Mouse (Mus musculus) telencephalon, adult 2 months (tissue): ENCODE data around the gene Gadd45a.

Experiments
- DNase-seq: peaks from one replicate; pipeline ENCODE4 v3.0.0-alpha.2; 2011; ENCODE audit warnings: low read depth, low spot score

The Gadd45a gene

GRCm38 (mm10) chr6:67036837-67037628 is at the start of gene Gadd45a:
Gene Gadd45a, minus strand, starts transcription at chr6:67037457.
- DNase-seq = peak; percentile 92

DNA sequence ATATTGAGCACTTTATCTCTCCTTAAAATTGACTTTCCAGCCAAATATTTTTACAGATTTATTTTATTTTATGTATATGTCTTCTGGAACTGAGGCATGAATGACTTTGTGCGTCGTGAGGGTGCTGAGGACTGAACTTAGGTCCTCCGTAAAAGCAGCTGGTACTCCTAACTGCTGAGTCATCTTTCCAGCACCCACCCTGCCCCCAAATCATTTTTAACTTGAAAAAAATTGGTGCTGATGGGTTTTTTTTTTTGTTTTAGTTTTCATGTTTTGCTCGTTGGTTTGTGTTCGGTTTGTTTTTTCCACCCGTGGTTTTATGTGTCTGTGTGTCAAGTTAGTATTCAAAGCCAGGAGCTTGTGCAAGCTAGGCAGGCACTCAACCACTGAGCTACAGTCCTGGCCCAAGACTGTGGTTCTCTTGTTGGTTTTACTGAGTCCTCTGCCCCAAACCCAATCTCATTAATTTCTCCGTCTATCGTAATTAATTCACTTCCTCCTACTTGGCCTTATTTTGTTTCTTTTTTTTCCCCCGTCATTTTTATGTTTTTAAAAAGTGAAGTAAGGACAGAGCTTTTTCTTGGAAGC is 48.7 kb upstream of the Gadd45a start:
- DNase-seq = no peak

GRCm38 (mm10) chr6:67084465-67084864 is 47.2 kb upstream of the Gadd45a start:
- no peak for DNase-seq

GRCm38 (mm10) chr6:67081141-67081540 is 43.9 kb upstream of the Gadd45a start:
- no peak for DNase-seq

DNA sequence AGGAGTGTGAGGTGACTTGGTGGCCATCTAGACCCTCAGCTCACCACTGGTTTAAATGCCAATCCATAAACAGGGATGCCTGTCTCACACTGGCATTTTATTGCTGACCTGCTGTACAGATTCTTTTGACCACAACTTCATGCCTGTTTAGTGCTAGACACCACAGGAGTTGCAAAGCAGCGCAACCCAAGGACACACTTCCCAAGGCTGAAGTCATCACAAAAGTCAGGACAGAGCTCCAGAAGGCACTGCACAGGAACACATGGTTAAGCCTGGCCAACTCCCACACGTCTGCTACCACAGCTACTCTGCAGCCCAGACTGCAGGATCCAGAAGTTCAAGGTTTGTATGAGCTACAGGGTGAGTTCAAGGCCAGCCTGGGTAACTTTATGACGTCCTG is 40.8 kb upstream of the Gadd45a start:
- DNase-seq = no peak

- DNase-seq = no peak
Observed at GRCm38 (mm10) chr6:67077477-67077876, 40.2 kb upstream of the Gadd45a start.

DNA sequence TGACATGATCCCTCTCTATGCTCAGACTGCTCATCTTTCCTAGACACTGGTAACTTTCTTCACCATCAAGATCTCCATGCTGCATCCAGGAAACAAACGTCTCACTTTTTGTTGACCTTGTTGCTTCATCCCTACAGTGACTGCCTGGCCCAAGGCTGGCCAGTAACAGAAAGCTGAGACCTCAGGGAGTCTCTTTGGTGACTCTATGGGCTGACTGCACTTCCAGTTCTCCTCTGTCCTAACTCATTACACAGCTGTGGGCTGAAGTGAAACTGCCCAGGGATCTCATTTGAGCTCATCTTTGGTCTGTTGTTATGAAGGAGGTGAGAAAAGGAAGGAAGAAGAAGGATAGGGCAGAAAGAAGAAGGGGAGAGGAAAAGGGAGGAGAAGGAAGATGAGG is 39.1 kb upstream of the Gadd45a start:
- no peak for DNase-seq

DNA sequence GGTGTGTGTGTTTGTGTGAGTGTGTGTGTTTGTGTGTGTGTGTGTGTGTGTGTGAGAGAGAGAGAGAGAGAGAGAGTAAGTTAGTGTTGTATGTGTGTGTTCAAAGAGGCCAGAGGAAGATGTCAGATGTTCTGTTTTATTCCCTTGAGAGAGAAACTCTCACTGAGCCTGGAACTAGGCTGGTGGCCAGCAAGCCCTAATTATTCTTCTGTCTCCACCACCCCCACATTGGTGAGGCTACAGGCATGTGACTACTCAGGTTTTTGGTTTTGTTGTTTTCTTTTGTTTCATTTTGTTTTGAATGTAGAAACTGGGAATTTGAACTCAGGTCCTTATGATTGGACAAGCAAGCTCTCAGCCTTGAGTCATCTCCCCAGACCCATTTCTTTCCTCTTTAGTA is 37.6 kb upstream of the Gadd45a start:
- DNase-seq = no peak

DNA sequence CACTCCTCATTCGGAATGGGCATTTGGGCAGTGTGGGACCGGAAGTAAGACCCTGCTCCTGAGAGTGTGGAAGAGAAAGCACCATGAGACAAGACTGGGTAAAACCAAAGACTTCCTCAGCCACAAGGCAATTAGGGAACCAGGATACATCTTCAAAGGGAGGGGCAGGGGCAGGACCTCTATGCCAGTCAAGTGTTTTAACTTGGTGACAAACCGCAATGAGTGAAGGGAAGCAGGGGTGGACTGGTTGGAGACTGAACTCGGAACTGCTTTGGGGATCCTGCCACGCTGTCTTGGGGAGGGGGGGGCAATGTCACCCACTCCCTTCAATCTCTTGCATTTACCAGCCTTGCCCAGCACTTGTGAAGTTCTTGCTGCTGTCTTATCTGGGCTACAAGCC is 36.7 kb upstream of the Gadd45a start:
- no peak for DNase-seq

DNA sequence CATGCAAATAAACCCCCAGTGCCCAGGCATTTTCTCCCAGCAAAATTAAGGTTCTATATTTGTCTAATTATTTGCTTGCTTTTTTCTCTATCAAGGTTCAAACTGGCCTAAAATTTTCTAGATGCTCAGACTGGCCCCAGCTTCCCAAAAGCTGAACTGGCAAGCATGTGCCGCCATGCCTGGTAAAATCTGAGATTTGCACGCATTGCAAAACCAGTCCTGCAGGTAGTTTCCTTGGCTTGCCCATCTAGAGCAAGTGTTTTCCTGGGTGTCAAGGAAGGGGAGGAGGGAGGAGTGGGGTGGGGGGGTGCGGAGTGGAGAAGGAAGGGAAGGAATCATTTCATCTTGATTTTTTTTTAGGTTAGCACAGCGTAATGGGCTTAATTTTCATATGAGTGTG is 36.2 kb upstream of the Gadd45a start:
- DNase-seq = no peak

- no peak for DNase-seq
Observed at GRCm38 (mm10) chr6:67071615-67072014, 34.4 kb upstream of the Gadd45a start.

DNA sequence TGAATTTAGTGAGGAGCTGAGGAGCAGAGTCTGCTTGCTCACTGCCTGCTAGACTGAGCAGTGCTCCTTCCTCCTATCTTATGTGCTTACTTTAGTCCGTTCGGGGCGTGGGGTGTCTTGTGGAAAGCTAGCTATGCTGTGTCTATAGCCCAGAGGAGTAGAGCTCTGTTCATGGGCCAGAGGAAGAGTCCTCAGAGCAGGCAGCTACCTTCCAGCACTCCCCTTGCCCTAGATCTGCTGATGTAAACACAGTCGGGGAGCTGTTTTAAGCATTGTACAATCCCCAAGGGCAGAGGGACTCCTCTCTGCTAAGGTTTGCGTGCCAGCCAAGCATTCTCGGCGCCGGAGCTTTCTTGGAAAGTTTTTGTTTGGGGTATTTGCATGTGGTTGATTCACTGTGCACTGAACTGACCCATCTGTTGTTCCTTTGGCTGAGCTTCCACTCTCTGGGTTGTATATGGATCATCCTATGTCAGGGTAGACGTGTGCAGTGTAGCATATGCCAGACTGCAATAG is 32.6 kb upstream of the Gadd45a start:
- no peak for DNase-seq

DNA sequence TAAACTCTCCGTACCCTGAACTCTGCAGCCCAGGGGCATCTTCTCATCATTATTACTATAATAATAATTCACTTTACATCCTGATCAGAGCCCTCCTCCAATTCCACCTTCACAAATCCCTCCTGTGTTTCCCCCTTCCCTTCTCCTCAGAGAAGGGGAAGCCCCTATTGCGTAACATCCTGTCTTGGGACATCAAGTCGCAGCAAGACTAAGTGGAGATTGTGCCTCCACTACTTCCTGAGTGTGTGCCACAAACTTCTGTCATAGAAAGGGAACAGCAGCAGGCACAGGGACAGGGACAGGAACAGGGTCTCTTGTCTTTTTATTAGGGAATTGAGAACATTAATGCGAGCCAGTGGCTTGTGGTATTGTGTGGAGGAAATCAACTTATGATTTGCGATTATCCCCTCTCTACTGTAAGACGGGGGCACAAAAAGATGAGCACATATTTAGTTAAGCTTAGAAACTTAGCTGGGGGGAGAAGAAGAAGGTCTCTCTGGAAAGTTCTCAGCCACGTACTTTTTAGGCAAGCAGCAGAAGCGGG is 32.0 kb upstream of the Gadd45a start:
- no peak for DNase-seq

GRCm38 (mm10) chr6:67060057-67060456 is 22.8 kb upstream of the Gadd45a start:
- no peak for DNase-seq

DNA sequence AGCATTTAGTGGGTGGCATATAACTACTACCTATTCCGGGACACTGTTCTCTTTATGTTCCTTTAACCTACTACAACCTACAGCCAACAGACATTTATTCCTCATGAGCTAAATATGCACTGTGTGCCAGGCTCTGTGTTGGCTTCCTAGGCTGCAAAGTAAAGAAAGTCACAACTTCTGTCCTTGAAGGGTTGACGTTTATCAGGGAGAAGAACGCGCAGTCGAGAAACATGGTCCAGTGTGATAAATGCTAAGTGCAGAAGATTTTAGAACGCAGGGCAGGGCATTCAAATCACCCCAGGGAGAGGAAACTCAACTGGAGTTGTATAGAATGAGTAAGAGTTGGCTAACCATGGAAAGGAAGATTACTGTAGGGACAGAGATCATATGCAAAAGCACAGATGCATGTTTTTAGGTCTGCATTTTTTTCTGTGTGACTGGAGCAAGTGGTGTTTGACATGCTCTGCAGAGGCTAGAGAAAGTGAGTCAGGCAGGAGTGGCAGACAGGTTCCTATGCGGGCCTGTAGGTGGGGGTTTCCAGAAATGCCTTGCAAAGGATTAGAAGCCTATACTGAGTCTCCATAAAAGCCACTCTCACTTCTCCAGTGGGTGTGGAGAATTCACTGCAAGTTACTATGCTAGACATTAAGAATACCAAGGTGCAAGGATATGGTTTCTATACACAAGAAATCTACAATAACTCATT is 20.9 kb upstream of the Gadd45a start:
- DNase-seq = no peak

- DNase-seq = no peak
Observed at GRCm38 (mm10) chr6:67057574-67057973, 20.3 kb upstream of the Gadd45a start.

DNA sequence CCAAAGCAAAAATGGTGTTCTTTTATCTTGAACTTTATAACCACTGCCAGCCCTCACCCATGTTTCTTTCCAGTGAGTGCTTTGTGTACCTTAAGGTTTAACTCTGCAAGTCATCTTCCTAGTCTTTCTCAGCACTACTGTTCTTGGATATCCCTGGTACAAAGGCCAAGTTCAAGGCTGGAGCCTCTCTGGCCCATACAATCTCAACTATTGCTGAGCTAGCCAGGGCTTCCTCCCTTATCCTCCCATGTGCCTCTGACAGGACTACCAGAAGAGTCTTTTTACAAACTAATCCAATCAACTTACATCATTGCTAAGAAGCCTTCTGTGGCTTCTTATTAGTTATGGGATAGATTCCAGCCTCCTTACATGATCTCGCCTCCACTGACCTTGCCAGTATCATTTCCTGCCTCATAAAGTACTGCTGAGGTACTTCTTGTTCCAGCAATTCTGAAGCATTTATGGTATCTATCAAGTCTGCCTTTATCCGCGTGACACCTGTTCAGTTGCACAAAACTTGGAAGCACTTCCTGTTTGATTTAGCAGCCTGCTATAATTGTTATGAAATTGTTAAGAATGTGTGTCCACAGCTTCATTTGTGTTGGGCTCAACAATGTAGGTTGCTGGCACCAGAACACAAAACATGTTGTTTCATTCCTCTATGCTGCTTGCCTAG is 19.8 kb upstream of the Gadd45a start:
- no peak for DNase-seq

GRCm38 (mm10) chr6:67056108-67056888 is 19.0 kb upstream of the Gadd45a start:
- DNase-seq = no peak

GRCm38 (mm10) chr6:67050063-67050462 is 12.8 kb upstream of the Gadd45a start:
- no peak for DNase-seq

DNA sequence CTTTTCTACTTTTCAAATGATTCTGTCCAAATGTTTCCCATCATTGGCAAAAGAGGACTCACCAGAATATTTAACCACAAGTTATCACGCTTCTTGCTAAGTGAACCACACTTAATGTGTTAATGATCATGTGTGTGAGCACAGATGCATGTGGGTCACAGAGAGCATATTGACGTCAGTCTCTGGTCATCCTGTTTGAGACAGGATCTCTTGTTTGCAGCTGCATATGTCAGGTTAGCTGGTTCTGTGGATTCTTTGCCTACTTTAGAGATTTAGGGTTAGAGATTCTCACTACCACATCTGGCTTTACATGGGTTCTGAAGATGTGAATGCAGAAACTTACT is 12.4 kb upstream of the Gadd45a start:
- no peak for DNase-seq
